Mouse (Mus musculus): ENCODE data around the gene Gpr155. TPM values are rescaled to one million over a fixed set of nuclear protein-coding genes. Genes with fewer than 3 reads are reported as not detected.
A peak's percentile ranks its signal among the peaks of the same experiment; 100 is the strongest.

Gene Gpr155
- polyA plus RNA-seq, 1 experiment from 2014 or later = 8.1 TPM

DNA sequence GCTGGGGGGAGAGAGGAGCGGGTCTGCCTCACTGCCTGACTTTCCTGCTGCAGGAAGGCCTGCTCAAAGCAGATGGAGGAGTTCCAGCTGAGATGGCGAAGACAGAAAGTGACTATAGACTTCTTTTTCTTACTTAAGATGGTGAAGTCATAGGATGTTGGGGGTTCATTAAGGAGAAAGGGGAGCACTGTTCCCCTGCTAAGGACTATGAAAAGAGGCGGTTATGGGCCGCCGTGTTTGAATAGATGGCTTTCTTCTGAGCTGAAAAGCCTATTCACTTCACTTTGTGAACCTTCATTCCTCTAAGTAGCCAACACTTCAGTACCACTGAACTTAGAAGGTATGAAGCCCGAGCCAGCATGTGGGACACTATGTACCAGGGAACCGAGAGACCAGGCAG lies 33.4 kb upstream of the Gpr155 start:
- Histone ChIP-seq H3K27me3 (replicated peaks; ENCODE audit: insufficient read depth, low read length) (no peaks in the 10 kb centered on the region), H3K27ac (ENCODE audit: low read length) (no peak overlapping the region), H3K4me1 (ENCODE audit: insufficient read depth, low read depth, low read length) (no peaks in the 10 kb centered on the region), H3K4me3 (ENCODE audit: low read depth, low read length) (no peak overlapping the region), H3K9ac (replicated peaks; ENCODE audit: low read depth) (no peak overlapping the region), H3K9me3 (ENCODE audit: low read length) (no peaks in the 10 kb centered on the region), H3K4me2 (replicated peaks; ENCODE audit: low read depth, low read length) (no peak overlapping the region), H3K36me3 (ENCODE audit: insufficient read depth, low read length) (no peaks in the 10 kb centered on the region)
- WGBS = 62% methylated on average over 7 of the region's 7 CpGs
- TF ChIP-seq CTCF (IDR thresholded peaks at IDR 0.05) (no peak), EP300 (IDR thresholded peaks at IDR 0.05) (no peak)
- DNase-seq (ENCODE audit: low spot score) (no peak), ATAC-seq (no peak)

DNA sequence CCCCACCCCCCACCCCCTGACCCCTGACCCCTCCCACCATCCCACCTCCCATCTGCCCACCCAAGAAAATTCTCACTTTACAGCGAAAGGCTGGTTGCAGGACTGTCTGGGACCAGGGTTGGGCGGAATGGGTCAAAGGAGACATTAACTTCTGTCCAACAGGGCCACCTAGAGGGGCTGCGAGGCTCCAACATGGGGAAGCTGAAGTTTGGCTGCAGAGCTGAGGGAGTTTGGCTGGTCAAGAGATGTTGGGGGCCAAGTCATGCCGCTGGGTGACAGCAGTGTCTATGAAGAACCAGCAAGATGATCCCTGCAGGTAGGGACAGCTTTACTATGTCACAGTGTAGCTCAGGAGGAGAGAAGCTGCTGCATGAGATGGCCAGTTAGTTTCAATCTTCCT lies 32.9 kb upstream of the Gpr155 start:
- DNase-seq (ENCODE audit: low spot score) = peak; percentile 57
- peak; percentile 67 for ATAC-seq
- Histone ChIP-seq H3K4me1 (ENCODE audit: insufficient read depth, low read depth, low read length) (no peaks in the 10 kb centered on the region), H3K36me3 (ENCODE audit: insufficient read depth, low read length) (no peaks in the 10 kb centered on the region), H3K27me3 (replicated peaks; ENCODE audit: insufficient read depth, low read length) (no peaks in the 10 kb centered on the region), H3K9ac (replicated peaks; ENCODE audit: low read depth) (no peak overlapping the region), H3K4me3 (ENCODE audit: low read depth, low read length) (no peak overlapping the region), H3K27ac (ENCODE audit: low read length) (no peak overlapping the region), H3K9me3 (ENCODE audit: low read length) (no peaks in the 10 kb centered on the region), H3K4me2 (replicated peaks; ENCODE audit: low read depth, low read length) (no peak overlapping the region)
- WGBS = 45% methylated on average over 4 of the region's 4 CpGs
- TF ChIP-seq EP300 (IDR thresholded peaks at IDR 0.05) (no peak), CTCF (IDR thresholded peaks at IDR 0.05) (peak; percentile 74)

DNA sequence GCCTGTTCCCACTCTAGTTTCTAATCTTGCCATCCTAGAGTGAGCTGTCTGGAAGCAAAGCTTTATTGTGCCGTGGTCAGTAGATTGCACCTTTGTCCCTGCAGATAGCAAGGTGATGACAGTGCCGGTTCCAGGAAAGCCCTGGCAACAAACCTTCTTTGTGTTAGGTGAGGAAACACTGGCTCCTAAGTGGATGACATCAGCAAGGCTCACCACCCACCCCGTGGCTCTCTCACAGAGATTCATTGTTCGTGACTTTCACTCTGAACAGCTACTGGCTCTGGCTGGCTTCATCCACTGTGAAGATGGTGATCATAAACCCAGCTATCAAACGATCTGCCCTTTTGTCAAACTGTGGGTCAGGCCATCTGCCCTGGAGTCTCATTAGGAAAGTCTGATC lies 29.5 kb upstream of the Gpr155 start:
- H3K4me3 ChIP-seq (ENCODE audit: low read depth, low read length) = no peak overlapping the region
- DNase-seq (ENCODE audit: low spot score) (peak; percentile 20), ATAC-seq (no peak)
- H3K9ac ChIP-seq (replicated peaks; ENCODE audit: low read depth) = no peak overlapping the region
- no peak overlapping the region for H3K27ac ChIP-seq (ENCODE audit: low read length)
- H3K27me3 ChIP-seq (replicated peaks; ENCODE audit: insufficient read depth, low read length) = no peaks in the 10 kb centered on the region
- 45% methylated on average over 5 of the region's 5 CpGs for WGBS
- no peaks in the 10 kb centered on the region for H3K4me1 ChIP-seq (ENCODE audit: insufficient read depth, low read depth, low read length)
- no peak for TF ChIP-seq EP300 (IDR thresholded peaks at IDR 0.05)
- no peak for TF ChIP-seq CTCF (IDR thresholded peaks at IDR 0.05)
- no peaks in the 10 kb centered on the region for H3K9me3 ChIP-seq (ENCODE audit: low read length)
- H3K4me2 ChIP-seq (replicated peaks; ENCODE audit: low read depth, low read length) = no peak overlapping the region
- H3K36me3 ChIP-seq (ENCODE audit: insufficient read depth, low read length) = no peaks in the 10 kb centered on the region

DNA sequence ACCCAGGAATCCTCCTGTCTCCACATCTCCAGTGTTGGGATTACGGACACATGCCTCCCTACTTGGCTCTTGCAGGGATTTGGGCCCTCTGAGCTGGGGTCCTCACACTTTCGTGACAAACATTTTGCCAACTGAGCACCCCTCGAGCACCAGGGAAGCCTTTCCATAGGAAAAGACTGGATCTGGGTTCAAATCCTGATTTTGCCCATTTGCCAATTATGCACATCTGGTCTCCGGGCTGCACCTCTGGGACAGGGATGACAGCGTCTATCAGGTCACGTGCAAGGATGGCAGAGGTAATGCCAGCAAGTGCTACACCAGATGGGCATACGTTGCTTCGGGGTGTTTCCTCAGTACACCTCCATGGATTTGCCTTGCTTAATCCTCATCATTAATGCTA lies 23.7 kb upstream of the Gpr155 start:
- TF ChIP-seq EP300 (IDR thresholded peaks at IDR 0.05) (no peak), CTCF (IDR thresholded peaks at IDR 0.05) (no peak)
- Histone ChIP-seq H3K9ac (replicated peaks; ENCODE audit: low read depth) (no peak overlapping the region), H3K27ac (ENCODE audit: low read length) (no peak overlapping the region), H3K4me3 (ENCODE audit: low read depth, low read length) (no peak overlapping the region), H3K4me2 (replicated peaks; ENCODE audit: low read depth, low read length) (no peak overlapping the region), H3K9me3 (ENCODE audit: low read length) (no peaks in the 10 kb centered on the region), H3K27me3 (replicated peaks; ENCODE audit: insufficient read depth, low read length) (no peaks in the 10 kb centered on the region), H3K36me3 (ENCODE audit: insufficient read depth, low read length) (no peaks in the 10 kb centered on the region), H3K4me1 (ENCODE audit: insufficient read depth, low read depth, low read length) (no peaks in the 10 kb centered on the region)
- no peak for ATAC-seq
- WGBS = 94% methylated on average over 8 of the region's 8 CpGs
- DNase-seq (ENCODE audit: low spot score) = no peak

DNA sequence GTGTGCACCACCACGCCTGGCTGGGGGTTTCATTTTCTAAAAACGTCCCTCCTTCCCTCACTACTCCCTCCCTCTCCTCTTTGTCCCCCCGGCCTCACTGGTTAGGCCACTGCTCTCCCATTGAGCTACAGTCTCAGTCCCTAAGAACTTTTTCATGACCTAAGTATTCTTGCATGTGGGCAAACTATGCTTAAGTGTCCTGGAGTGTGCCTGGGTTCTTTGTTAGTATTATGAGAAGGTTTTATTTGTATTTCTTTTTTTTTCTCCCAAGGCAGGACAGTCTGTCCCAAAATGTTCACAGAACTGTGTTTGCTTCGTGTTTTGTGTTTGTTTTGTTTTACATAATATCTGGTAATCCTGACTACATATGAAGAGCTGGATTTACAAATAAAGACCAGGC lies 21.3 kb upstream of the Gpr155 start:
- Histone ChIP-seq H3K9me3 (ENCODE audit: low read length) (no peaks in the 10 kb centered on the region), H3K4me2 (replicated peaks; ENCODE audit: low read depth, low read length) (no peak overlapping the region), H3K4me3 (ENCODE audit: low read depth, low read length) (no peak overlapping the region), H3K27me3 (replicated peaks; ENCODE audit: insufficient read depth, low read length) (no peaks in the 10 kb centered on the region), H3K27ac (ENCODE audit: low read length) (0 out of 2 replicates have a peak overlapping the region, but pooled peaks have one; percentile 1), H3K9ac (replicated peaks; ENCODE audit: low read depth) (no peak overlapping the region), H3K36me3 (ENCODE audit: insufficient read depth, low read length) (no peaks in the 10 kb centered on the region), H3K4me1 (ENCODE audit: insufficient read depth, low read depth, low read length) (no peaks in the 10 kb centered on the region)
- 49% methylated on average over 4 of the region's 4 CpGs for WGBS
- DNase-seq (ENCODE audit: low spot score) = peak; percentile 77
- TF ChIP-seq CTCF (IDR thresholded peaks at IDR 0.05) (no peak), EP300 (IDR thresholded peaks at IDR 0.05) (peak; percentile 66)
- ATAC-seq = peak; percentile 88

DNA sequence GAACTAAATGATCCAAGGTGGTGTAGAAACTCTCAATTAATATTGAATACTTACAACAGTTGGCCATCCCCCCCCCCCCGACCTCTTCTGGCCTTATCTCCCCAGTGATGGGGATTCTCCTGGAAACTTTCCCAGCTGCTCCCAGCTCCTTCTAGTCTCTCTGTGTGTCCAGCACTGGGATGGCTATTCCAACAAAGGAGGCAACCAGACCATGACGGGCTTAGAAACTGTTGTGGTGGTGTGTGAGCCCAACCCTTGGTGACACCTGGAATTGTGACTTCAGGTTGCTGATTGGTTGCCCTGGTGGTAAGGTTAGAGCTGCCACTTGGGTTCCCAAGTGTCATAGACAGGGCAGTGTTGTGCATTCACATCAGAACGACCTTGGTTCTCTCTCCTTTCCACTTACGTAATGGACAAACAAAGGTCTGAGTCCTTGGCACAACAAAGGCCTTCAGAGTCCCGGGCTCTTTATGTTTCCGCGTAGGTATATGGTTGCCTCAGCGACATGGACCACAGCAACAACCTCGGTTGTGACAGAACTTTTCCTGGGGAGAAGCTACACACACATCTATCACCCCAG lies 20.1 kb upstream of the Gpr155 start:
- peak; percentile 42 for ATAC-seq
- Histone ChIP-seq H3K4me2 (replicated peaks; ENCODE audit: low read depth, low read length) (no peak overlapping the region), H3K27me3 (replicated peaks; ENCODE audit: insufficient read depth, low read length) (no peaks in the 10 kb centered on the region), H3K4me3 (ENCODE audit: low read depth, low read length) (no peak overlapping the region), H3K9ac (replicated peaks; ENCODE audit: low read depth) (no peak overlapping the region), H3K27ac (ENCODE audit: low read length) (no peak overlapping the region), H3K36me3 (ENCODE audit: insufficient read depth, low read length) (no peaks in the 10 kb centered on the region), H3K4me1 (ENCODE audit: insufficient read depth, low read depth, low read length) (no peaks in the 10 kb centered on the region), H3K9me3 (ENCODE audit: low read length) (no peaks in the 10 kb centered on the region)
- DNase-seq (ENCODE audit: low spot score) = no peak
- WGBS = 69% methylated on average over 9 of the region's 9 CpGs
- TF ChIP-seq CTCF (IDR thresholded peaks at IDR 0.05) (no peak), EP300 (IDR thresholded peaks at IDR 0.05) (no peak)

DNA sequence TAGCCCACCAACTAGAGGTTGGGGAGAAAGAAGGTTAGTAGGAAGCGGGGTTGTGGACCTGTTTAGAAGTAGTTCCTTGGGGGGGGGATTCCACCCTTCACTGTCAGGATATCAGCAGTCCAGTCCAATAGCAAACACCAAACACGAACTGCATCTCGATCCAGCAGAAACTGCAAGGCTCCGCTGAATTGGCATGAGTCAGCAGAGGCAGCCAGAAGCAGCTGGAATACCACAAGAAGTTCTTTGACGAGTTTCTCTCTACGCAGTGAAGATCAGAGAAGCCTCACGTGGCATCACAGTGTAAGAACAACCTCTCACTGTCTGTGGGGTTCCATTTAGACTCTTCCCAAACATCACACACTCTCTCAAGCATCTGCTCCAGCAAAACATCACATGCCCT lies 18.6 kb upstream of the Gpr155 start:
- Histone ChIP-seq H3K36me3 (ENCODE audit: insufficient read depth, low read length) (no peaks in the 10 kb centered on the region), H3K4me3 (ENCODE audit: low read depth, low read length) (no peak overlapping the region), H3K27ac (ENCODE audit: low read length) (no peak overlapping the region), H3K9ac (replicated peaks; ENCODE audit: low read depth) (no peak overlapping the region), H3K27me3 (replicated peaks; ENCODE audit: insufficient read depth, low read length) (no peaks in the 10 kb centered on the region), H3K4me2 (replicated peaks; ENCODE audit: low read depth, low read length) (no peak overlapping the region), H3K9me3 (ENCODE audit: low read length) (no peaks in the 10 kb centered on the region), H3K4me1 (ENCODE audit: insufficient read depth, low read depth, low read length) (no peaks in the 10 kb centered on the region)
- TF ChIP-seq EP300 (IDR thresholded peaks at IDR 0.05) (no peak), CTCF (IDR thresholded peaks at IDR 0.05) (no peak)
- no peak for ATAC-seq
- DNase-seq (ENCODE audit: low spot score) = no peak
- 88% methylated on average over 7 of the region's 7 CpGs for WGBS

All from lung, postnatal 0 days (tissue).